Mouse (Mus musculus): Measurements from ENCODE around the gene Phf10.
"Not testable (repeated sequence)": the region's sequence is repeated elsewhere in the genome, so short reads cannot be mapped to it uniquely, and the experiment has no call there.

DNA sequence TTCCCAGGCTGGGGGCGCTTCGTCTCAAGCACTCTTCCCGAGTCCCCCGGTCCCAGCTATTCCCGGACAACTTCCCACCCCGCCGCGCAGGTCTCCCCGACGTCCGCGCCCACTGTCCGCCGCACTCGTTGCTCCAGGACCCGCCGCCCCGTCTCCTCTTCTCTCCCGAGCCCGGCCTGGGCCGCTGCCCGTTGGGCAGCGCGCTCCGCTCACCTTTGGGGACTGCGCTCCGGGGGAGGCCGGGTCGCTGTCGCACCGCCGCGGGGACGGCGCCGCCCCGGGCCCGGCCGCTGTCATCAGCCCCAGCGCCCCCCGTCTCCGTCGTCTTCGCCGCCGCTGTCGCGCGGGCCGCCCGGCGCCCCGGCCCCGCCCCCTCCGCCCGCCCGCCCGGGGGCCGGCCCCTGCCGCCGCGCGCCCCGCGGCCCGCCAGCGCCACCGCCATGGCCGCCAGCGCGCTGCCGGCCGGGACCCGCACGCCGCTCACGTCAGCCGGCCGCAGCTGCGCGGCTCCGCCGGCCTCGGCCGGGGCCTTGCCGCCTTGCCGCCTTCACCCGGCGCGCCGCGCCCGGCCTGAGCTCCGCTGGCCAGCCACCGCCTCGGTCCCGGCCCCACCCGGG is 31.6 kb upstream of the Phf10 start:
- TF ChIP-seq CTCF (IDR thresholded peaks at IDR 0.05; ENCODE audit: borderline replicate concordance, insufficient read depth, low read depth, low read length); POLR2A (IDR thresholded peaks at IDR 0.05; ENCODE audit: borderline replicate concordance, insufficient read depth, low read length): not testable (repeated sequence)

Data from cerebellum, adult 2 months (tissue).